Mouse (Mus musculus) induced T-regulatory cell, adult 2 months (primary cell): Measurements from ENCODE around the gene Atp8a1.

ENCODE experiments used
- DNase-seq: peaks from one replicate; pipeline ENCODE4 v3.0.0-alpha.2; 2012; ENCODE audit warnings: low read depth

The Atp8a1 gene

GRCm38 (mm10) chr5:67764798-67765197 is 82.4 kb downstream of the Atp8a1 start:
- peak; percentile 41 for DNase-seq

GRCm38 (mm10) chr5:67758126-67758525 is 89.1 kb downstream of the Atp8a1 start:
- DNase-seq = no peak

DNA sequence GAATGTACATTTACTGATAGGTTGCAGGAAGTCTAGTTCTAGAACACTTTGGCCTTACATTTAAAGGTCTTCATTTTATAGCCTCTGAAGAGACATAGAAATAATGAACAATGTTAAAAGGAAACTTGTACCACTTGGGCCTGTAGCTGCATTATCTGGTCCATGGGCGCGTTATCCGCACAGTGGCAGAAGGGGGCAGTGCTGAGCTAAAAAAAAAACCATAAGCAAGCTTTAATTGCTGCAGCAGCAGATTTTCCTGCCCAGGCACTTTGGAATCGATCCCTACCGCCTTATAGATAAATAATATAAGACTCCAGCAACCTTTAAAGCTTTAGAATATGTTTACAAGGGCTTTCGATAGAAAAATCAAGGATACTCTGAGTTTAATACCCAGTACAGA is 91.1 kb downstream of the Atp8a1 start:
- DNase-seq = peak; percentile 67

DNA sequence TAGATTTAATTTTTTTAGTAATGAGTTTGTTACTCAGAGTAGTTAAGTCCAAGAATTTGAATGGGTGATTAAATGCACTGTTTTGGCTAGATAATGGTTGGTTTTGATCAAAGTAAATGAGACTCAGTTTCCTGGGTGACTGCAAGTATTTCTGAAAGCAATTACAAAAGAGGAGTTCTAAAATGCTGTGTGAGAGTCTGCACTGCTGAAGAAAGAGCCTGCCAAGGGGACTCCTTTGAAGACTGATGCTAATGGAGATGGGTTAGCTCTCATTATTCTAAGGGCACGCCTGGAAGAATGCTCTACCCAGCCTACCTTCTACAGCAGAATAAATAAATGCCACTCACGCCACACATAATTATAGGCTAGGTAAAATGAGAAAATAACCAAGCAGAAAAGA is 94.2 kb downstream of the Atp8a1 start:
- no peak for DNase-seq

- no peak for DNase-seq
Measured at GRCm38 (mm10) chr5:67752629-67753028, 94.6 kb downstream of the Atp8a1 start.

DNA sequence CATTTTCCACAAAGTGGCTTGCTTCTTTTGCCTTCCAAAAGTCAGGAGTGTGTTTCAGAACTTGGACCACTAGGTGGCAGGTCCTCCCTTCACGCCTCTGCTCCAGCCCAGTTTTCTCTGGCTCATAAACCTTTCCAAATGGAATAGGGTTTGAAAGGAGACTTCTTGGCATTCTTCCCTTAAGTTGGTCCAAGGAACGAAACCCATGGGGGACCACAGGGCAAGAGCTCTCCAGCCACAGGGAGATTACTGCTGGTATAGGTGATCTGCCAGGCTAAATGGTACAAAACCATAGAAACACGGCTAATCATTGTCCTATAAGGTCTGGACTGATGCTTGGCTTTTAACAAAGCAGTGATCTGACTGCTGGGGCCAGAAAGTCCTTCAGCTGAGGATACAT is 95.2 kb downstream of the Atp8a1 start:
- no peak for DNase-seq

GRCm38 (mm10) chr5:67739261-67739660 is 108.0 kb downstream of the Atp8a1 start:
- no peak for DNase-seq

- no peak for DNase-seq
Measured at GRCm38 (mm10) chr5:67738133-67738532, 109.1 kb downstream of the Atp8a1 start.

DNA sequence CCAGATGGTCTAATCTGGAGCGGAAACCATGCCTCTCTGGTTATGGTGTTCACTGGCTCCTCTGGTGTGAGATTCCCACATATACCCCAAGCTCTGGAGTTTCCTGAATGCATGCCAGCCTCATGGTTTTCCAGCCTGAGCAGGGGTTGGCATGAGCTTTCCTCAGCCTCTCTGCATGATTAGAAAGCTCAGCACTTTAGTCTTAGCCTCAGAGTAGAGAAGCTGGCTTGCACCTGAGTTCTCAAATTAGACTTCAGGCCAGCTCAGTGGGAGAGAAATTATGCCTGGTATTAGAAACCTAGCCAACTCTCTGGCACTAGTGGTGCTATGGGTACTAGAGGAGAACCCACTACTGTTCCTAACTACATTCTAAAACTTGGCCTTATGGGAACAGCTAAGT is 111.5 kb downstream of the Atp8a1 start:
- no peak for DNase-seq

- no peak for DNase-seq
Measured at GRCm38 (mm10) chr5:67733551-67734258, 113.5 kb downstream of the Atp8a1 start.

DNA sequence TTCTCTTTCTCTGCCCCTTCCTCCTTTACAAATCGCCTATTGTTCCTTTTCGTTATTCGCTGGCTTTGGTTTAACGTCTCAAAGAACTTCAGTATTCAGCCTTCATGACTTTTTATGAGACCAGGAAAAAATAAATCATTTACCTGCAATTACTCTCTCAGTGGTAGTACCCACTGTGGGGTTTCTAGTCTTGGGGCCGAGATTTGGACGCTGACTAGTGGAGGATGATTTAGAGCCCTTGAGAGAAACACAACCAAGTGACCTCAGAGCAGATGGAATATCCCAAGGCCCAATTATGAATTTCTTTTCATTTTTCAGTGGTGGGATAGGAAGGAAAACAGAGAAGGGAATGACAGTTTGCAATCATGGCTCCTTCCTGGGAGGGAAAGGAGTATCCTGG is 114.1 kb downstream of the Atp8a1 start:
- no peak for DNase-seq

DNA sequence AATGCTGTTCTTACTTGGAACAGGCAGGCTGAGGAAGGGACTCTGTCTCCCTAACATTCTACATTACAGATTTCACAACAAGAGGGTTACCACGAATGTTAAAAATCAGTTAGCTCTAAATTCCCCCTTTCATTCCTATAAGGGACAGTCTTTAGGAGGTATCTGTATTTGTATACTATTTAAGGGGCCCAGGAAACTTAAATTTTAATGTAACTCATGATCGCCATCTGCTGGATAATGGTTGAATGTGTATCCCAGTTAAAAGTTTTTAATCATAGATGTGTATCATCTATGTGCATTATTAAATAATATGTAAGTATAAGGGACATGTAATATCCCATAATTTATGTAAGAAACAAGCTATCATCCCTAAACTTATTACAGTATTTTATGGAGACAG is 119.5 kb downstream of the Atp8a1 start:
- DNase-seq = peak; percentile 56

DNA sequence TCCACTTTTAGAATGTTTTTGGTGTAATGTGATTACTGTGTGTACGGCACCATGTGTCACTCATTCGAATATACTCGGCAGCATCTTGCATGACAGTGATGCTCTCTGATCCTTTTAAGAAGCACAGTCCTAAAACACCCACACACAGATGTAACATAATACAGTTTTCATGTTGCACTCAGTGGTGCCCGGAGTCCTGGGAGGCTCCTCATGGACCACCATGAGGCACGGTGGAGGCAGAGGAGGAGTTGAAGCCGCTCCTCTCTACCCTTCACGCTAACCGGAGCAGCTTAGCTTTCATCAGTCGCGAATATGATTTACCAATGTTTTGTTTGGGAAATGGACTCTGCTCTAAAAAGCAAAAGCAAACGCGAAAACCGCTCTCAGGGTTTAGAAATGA is 120.4 kb downstream of the Atp8a1 start:
- no peak for DNase-seq

DNA sequence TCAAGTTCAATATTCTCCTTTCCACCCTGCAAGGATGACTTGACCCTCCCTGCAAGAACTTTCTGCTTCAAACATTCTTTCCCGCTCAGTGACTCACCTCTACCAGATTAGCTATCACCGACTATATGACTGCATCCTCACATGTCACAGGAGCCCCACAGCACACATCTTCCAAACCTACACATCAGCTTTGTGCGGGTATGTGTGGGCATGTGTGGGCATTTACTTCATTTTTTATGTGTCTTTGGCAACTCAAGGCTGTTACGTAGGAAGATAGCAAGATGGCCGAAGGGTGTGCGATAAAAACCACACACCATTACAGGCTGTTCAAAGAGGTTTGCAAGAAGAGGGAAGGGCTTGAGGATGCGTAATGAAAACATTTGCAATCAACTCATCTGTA is 145.6 kb downstream of the Atp8a1 start:
- no peak for DNase-seq

GRCm38 (mm10) chr5:67699418-67699817 is 147.8 kb downstream of the Atp8a1 start:
- DNase-seq = no peak

DNA sequence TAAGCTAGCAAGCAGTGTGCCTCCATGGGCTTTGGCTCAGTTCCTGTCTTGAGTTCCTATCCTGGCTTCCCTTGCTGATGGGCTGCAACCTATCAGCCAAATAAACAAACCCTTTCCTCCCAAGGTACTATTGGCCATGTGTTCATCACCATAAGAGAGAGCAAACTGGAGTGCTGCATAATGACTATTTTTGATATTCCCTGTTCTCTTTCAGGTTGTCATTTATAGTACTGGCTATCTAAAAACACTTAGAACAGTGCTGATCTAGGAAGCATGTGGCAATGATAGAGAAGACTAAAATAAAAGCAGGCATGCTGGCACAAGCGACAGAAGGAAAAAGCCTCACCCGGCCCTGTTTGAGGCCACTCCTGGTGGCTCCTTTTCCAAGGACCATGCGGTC is 149.1 kb downstream of the Atp8a1 start:
- DNase-seq = no peak

DNA sequence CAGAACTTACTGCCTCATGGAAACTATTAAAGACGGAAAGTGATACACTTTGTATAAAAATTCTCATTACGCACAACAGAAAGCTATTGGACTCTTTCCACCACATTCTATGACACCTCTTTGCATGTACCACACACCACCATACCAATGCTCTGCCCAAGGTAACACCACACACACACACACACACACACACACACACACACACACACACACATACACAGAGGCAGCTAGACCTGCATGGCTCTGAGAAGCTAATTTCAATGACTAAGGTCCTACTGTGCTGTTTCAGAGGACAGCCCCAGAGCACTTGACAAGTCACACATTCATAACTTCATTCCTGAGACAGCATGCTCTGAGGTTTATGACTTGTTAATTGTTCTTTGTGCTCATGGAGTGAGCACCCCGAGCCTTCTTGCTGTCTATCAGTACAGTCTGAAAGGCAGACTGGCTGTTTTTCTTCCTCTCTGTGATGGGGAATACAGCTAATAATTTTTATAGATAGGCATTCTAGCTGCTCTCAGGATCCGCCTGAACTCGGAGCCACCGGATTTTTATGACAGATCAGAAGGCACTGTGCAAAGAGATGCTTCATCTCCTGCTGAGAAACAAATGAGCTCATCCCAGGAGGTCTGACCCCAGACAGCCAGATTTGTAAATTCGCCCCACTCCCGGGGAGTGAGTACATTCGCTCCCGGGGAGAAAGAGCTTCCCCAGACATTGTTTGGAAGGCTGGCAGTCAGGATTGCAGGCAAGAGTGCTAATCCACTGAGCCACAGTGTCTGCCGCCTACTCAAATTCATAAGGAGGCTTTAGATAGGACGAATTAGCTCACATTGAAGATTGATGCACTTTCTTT is 150.3 kb downstream of the Atp8a1 start:
- no peak for DNase-seq

DNA sequence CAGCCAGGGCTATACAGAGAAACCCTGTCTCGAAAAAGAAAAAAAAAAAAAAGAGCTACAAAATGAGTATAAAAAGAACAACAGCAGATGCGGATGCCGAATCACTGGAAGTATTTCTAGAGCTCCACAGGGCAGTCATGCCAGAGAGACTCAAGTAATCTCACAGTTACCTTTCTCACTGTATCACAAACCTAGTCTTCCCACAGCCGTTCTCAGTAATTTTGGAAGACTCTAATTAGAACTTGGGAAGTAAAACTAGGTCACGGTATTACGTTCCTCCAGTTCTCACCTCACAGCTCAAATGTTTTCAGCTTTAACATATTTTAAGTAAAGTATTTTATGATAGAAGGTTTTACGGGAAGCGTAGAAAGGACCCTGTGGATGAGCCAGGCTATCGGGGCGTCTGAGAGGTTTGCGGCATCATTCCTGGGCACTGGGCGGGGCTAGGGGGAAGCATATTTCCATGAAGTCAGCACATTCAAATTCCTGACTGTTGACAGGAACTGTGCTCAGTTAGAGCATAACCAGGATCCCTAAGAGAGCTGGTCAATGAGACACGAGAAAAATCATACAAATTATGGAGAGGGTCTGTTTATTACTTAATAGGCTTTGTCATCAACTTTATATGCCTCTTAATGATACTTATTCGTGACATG is 152.1 kb downstream of the Atp8a1 start:
- no peak for DNase-seq

- DNase-seq = no peak
Measured at GRCm38 (mm10) chr5:67690336-67690735, 156.9 kb downstream of the Atp8a1 start.

GRCm38 (mm10) chr5:67688001-67688400 is 159.2 kb downstream of the Atp8a1 start:
- no peak for DNase-seq

DNA sequence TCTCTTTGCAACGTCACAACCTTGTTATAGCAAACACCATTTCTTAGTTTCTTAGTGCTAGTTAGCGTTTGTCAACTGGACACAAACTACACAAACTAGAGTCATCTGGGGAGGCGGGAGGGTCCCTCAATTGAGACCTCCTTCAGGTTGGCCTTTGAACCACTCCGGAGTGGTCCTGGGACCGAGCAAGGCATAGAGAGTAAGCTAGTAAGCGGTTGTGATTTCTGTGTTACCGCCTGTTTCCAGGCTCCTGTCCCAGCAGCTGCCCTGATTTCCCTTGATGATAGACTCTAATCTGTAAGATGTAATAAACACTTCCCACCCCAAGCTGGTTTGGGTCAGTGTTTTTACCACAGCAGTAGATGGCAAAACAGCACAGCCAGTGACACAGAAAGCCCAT is 161.3 kb downstream of the Atp8a1 start:
- DNase-seq = no peak

GRCm38 (mm10) chr5:67685461-67685860 is 161.8 kb downstream of the Atp8a1 start:
- DNase-seq = no peak

DNA sequence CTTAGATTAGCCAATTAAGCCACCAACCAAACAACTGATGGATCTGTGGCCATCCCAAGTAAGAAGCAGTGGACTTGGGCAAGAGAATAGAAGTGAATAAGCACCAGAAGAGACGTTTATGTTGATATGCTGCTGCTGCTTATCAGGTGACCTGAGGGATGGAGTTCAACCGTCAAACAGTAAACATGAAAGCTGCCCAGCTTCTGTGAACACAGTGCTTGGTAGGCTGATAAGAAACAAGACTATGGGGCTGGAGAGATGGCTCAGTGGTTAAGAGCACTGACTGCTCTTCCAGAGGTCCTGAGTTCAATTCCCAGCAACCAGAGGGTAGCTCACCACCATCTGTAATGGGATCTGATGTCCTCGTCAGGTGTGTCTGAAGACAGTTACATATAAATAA is 168.4 kb downstream of the Atp8a1 start:
- no peak for DNase-seq
